Mouse (Mus musculus) midbrain, embryonic 12.5 days (tissue): ENCODE data around the gene Ulk4. TPM values are rescaled to one million over a fixed set of nuclear protein-coding genes. Genes with fewer than 3 reads are reported as not detected.

Source experiments
- ATAC-seq: fragments of 200-750 bp; cut with Nextera tagmentation; 2 replicates; pipeline ENCODE4 v1.8.0; 2017; ENCODE audit warnings: low read depth, moderate TSS enrichment, moderate library complexity; ENCODE audit not compliant: low FRiP score
- H3K27ac ChIP-seq: fragments of 300-500 bp; sonication (generic); replicated peaks from 2 replicates; pipeline ENCODE4 v1.5.1; 2016; ENCODE audit warnings: mild to moderate bottlenecking
- H3K27me3 ChIP-seq: fragments of 300-500 bp; sonication (generic); 2 replicates; pipeline ENCODE4 v1.6.1; 2016; ENCODE audit warnings: mild to moderate bottlenecking
- H3K36me3 ChIP-seq: fragments of 300-500 bp; sonication (generic); 2 replicates; pipeline ENCODE4 v1.6.1; 2016
- H3K4me1 ChIP-seq: fragments of 300-500 bp; sonication (generic); 2 replicates; pipeline ENCODE4 v1.6.1; 2016
- H3K4me2 ChIP-seq: fragments of 300-500 bp; sonication (generic); replicated peaks from 2 replicates; pipeline ENCODE4 v1.6.1; 2016; ENCODE audit warnings: mild to moderate bottlenecking, moderate library complexity
- H3K4me3 ChIP-seq: fragments of 300-500 bp; sonication (generic); 2 replicates; pipeline ENCODE4 v1.5.1; 2016; ENCODE audit warnings: mild to moderate bottlenecking
- H3K9ac ChIP-seq: fragments of 300-500 bp; sonication (generic); replicated peaks from 2 replicates; pipeline ENCODE4 v1.6.1; 2016; ENCODE audit warnings: mild to moderate bottlenecking, moderate library complexity
- H3K9me3 ChIP-seq: fragments of 300-500 bp; sonication (generic); 2 replicates; pipeline ENCODE4 v1.6.1; 2016; ENCODE audit warnings: mild to moderate bottlenecking
- WGBS: fragments of 180-500 bp; shearing (Covaris S2); methylation state at CpG from one replicate; pipeline ENCODE4 v1.1.7; 2016; 5-methylcytosine and 5-hydroxymethylcytosine counted together
- polyA plus RNA-seq: library from polyadenylated mRNA; unstranded; fragments of >200 nt; fragmentation: Nextera tagmentation; extraction: Ambion mirVana; gene quantifications from 2 replicates; pipeline ENCODE4 v1.2.1, GENCODE M21; 2016

Ulk4 gene
- polyA plus RNA-seq, 1 experiment from 2014 or later = 193 TPM

DNA sequence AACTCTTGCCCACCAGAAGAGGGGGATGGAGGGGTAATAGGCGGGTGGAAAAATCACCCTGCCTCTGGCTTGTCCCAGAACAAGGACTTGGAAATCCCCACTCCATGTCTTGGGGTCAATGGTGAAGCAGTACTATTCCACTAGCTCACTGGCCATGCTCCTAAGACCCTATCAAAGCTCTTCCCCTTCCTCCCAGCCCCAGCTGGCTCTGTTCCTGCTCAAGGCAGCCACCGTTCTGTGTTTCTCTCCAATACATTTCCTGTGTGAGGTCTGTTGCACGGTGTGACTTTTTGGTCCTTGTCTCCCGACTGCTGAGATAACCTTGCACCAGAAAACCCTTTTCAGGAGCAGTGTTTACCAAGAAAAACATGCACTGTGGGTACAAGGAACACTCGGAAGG is 155.0 kb downstream of the Ulk4 start:
- WGBS = 77% methylated on average over 5 of the region's 5 CpGs
- H3K9me3 ChIP-seq = no peaks in the 10 kb centered on the region

DNA sequence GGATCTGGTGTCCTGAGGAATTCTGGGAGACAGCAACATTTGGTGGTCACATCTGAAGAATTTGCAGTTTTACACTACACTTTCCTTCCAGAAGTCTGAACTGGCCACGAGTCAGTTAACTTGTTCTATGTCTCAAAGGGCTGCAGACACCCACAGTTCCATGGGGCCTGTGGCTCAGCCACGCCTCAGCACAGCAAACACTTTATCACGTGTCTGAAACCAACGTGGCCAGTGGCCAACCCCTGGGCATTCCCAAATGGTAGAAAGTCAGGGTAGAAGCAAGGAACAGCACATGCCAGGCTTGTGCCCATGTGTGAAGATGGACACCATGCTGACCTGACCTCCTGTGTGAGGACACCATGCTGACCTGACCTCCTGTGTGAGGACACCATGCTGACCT is 159.1 kb downstream of the Ulk4 start:
- Histone ChIP-seq H3K9me3 (no peaks in the 10 kb centered on the region), H3K4me2 (no peak overlapping the region), H3K4me3 (no peak overlapping the region), H3K9ac (no peak overlapping the region), H3K27ac (no peak overlapping the region), H3K27me3 (peaks cover 5% of the 10 kb centered on the region; the same call in 1 of the 2 replicates), H3K36me3 (no peaks in the 10 kb centered on the region), H3K4me1 (no peaks in the 10 kb centered on the region)
- ATAC-seq = no peak
- WGBS = 85% methylated on average over 4 of the region's 4 CpGs

More for the DNA sequence above, 155.0 kb downstream of the Ulk4 start:
- H3K4me2 ChIP-seq = no peak overlapping the region
- H3K27me3 ChIP-seq = no peaks in the 10 kb centered on the region
- no peak overlapping the region for H3K9ac ChIP-seq
- no peaks in the 10 kb centered on the region for H3K36me3 ChIP-seq
- no peak overlapping the region for H3K4me3 ChIP-seq
- no peak overlapping the region for H3K27ac ChIP-seq
- H3K4me1 ChIP-seq = no peaks in the 10 kb centered on the region; the same call in 1 of the 2 replicates
- ATAC-seq = no peak

DNA sequence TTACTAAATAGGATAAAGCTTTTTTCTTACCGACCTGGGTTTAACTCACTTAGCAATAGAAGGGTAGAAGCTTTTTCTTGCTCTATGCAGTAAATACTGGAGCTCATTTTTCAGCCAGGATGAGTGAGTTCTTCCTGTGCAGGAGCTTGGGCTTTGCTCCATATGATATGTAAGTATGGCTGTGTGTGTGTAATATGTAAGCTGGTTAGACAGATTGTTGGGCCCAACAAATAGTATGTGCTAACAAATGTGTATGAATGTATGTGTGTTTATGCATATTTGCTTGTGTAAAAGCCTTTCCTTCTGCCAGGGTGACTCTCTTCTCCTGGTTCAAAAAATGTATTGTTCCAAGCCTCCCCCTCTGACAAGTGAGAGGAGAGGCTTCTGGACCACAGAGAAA is 164.9 kb downstream of the Ulk4 start:
- Histone ChIP-seq H3K4me3 (no peak overlapping the region), H3K9me3 (no peaks in the 10 kb centered on the region), H3K4me2 (no peak overlapping the region), H3K27me3 (peaks cover 19% of the 10 kb centered on the region), H3K4me1 (peaks cover 10% of the 10 kb centered on the region), H3K27ac (no peak overlapping the region), H3K36me3 (no peaks in the 10 kb centered on the region), H3K9ac (no peak overlapping the region)
- no peak for ATAC-seq
- 41% methylated on average over 1 of the region's 1 CpGs for WGBS

DNA sequence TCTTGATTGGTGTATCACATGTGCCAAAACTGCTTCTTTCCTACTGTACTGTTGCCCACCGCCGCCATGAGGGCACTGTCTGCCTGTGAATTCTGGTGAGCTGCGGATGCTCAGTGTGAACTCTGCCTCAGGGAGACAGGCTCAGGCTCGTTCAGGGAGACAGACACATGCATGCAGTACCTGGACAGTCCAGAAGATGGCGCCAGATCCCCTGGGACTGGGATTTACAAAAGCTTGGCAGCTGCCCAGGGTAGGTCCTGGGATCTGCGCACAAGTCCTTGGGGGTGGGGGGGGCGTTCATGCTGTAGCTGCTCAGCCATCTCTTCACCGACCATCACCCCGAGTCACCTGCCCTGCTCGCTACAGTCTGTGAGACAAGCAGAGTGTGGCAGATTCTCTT is 168.9 kb downstream of the Ulk4 start:
- no peaks in the 10 kb centered on the region for H3K36me3 ChIP-seq
- H3K27me3 ChIP-seq = peaks cover 13% of the 10 kb centered on the region
- no peak overlapping the region for H3K4me3 ChIP-seq
- 14% methylated on average over 10 of the region's 10 CpGs for WGBS
- H3K27ac ChIP-seq = no peak overlapping the region
- no peak overlapping the region for H3K4me2 ChIP-seq
- no peak overlapping the region for H3K9ac ChIP-seq
- peak; percentile 73 for ATAC-seq
- H3K9me3 ChIP-seq = no peaks in the 10 kb centered on the region
- peaks cover 13% of the 10 kb centered on the region for H3K4me1 ChIP-seq

DNA sequence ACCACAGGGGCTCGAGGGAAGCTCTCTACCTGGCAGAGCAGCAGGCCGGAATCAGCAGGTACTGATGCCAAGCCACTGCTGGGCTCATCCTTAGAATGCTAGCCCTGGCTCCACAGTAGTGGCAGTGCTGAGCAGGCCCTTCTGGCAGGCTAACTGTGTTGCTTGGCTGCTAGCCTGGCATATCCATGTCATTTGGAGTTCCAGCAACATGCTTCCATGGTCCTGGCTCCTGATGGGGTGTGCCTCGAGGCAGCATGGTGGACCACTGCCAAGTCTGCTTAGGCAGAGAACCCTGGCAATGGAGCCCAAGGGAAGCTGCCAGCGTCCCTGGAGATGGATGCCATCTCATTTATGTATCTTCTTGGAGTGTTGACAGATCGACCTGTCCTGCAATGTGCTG is 169.4 kb downstream of the Ulk4 start:
- H3K27ac ChIP-seq = no peak overlapping the region
- H3K4me1 ChIP-seq = peaks cover 13% of the 10 kb centered on the region
- H3K9ac ChIP-seq = no peak overlapping the region
- no peak overlapping the region for H3K4me3 ChIP-seq
- no peaks in the 10 kb centered on the region for H3K9me3 ChIP-seq
- no peaks in the 10 kb centered on the region for H3K36me3 ChIP-seq
- no peak overlapping the region for H3K4me2 ChIP-seq
- H3K27me3 ChIP-seq = peaks cover 13% of the 10 kb centered on the region
- no peak for ATAC-seq
- WGBS = 73% methylated on average over 5 of the region's 5 CpGs

DNA sequence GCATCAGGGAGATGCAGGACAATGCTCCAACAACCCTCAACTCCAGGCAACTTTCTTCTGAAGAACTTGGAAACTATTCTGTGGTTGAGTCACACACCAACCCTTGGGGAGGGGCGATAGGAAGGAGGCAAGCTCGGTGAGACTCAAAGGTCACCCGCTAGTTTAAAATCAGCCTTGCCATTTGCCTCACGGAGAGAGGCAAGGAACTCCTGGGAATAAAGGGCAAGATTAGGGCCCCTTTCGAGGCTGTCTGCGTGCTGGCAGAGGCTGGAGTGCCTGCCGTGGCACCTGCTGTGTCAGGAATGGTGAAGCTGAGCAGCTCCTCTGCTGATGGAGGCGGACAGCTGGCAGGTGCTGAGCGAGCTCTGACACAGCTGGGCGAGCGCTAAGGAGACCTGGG is 169.9 kb downstream of the Ulk4 start:
- no peaks in the 10 kb centered on the region for H3K9me3 ChIP-seq
- no peak for ATAC-seq
- H3K27me3 ChIP-seq = peaks cover 13% of the 10 kb centered on the region
- no peak overlapping the region for H3K4me3 ChIP-seq
- H3K36me3 ChIP-seq = no peaks in the 10 kb centered on the region
- peaks cover 13% of the 10 kb centered on the region for H3K4me1 ChIP-seq
- H3K9ac ChIP-seq = no peak overlapping the region
- no peak overlapping the region for H3K27ac ChIP-seq
- no peak overlapping the region for H3K4me2 ChIP-seq
- WGBS = 20% methylated on average over 11 of the region's 11 CpGs

DNA sequence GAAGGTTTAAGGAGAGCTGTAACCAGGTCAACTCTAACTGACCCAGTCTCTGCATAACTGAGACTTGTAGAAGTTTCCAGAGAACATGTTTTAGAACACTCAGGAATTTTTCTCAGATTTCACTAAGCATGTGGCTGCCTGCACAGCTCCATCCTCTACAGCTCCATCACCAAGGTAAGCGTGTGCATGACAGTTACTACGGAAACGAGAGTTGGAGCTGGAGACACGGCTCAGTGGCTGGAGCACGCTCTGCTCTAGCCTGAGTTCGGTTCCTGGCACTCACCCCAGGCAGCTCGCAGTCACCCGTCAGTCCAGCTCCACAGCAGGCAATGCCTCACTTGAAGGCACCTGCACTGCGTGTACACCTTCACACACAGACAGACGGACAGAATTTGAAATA is 175.5 kb downstream of the Ulk4 start:
- no peak overlapping the region for H3K9ac ChIP-seq
- H3K4me3 ChIP-seq = no peak overlapping the region
- H3K4me2 ChIP-seq = no peak overlapping the region
- no peak overlapping the region for H3K27ac ChIP-seq
- no peaks in the 10 kb centered on the region for H3K36me3 ChIP-seq
- no peaks in the 10 kb centered on the region for H3K9me3 ChIP-seq
- WGBS = 90% methylated on average over 10 of the region's 10 CpGs
- H3K4me1 ChIP-seq = peaks cover 9% of the 10 kb centered on the region
- H3K27me3 ChIP-seq = no peaks in the 10 kb centered on the region
- ATAC-seq = no peak

DNA sequence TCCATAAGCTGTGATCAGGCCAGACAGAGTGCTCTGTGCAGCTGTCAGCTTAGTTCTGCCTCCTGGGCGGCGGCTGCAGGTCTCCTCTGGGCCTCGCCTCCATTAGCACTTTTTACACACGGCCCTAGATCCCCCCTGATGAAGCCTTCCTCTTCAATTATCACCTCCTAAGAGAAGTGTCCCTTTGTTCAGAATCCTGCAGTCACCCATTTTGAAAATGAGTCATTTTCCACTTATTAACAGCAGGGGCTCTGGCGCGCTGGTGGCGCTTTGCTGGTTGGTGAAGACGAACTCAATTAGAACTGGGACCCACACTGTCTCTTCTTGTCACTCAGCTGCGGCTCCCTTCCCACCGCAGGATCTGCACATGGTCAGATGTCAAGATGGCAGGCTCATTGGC is 177.5 kb downstream of the Ulk4 start:
- H3K36me3 ChIP-seq = no peaks in the 10 kb centered on the region
- no peaks in the 10 kb centered on the region for H3K27me3 ChIP-seq
- ATAC-seq = no peak
- no peak overlapping the region for H3K4me2 ChIP-seq
- no peaks in the 10 kb centered on the region for H3K9me3 ChIP-seq
- H3K27ac ChIP-seq = no peak overlapping the region
- peaks cover 9% of the 10 kb centered on the region for H3K4me1 ChIP-seq
- 81% methylated on average over 10 of the region's 10 CpGs for WGBS
- H3K9ac ChIP-seq = no peak overlapping the region
- no peak overlapping the region for H3K4me3 ChIP-seq

DNA sequence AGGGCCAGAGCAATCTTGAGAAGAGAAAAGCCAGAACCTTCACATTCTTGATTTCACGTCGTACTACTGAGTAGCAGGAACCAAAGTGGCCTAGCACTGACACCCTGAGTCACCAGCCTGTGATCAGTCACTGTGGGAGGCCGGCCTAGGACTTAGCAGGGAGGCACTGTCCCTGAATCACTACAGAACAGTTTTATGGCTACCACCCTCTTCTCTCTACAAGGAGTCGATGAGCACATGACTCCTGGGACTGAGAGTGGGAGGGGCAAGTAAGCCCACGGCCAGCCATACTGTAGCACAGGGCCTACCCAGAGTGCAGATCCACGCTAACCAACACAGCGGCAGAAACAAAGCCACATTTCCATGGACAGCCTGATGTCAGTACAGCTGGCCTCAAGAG is 183.2 kb downstream of the Ulk4 start:
- ATAC-seq = no peak
- Histone ChIP-seq H3K4me3 (no peak overlapping the region), H3K36me3 (no peaks in the 10 kb centered on the region), H3K9me3 (no peaks in the 10 kb centered on the region), H3K27me3 (no peaks in the 10 kb centered on the region), H3K4me1 (peaks cover 9% of the 10 kb centered on the region), H3K4me2 (no peak overlapping the region), H3K27ac (no peak overlapping the region), H3K9ac (no peak overlapping the region)
- WGBS = 89% methylated on average over 7 of the region's 7 CpGs

DNA sequence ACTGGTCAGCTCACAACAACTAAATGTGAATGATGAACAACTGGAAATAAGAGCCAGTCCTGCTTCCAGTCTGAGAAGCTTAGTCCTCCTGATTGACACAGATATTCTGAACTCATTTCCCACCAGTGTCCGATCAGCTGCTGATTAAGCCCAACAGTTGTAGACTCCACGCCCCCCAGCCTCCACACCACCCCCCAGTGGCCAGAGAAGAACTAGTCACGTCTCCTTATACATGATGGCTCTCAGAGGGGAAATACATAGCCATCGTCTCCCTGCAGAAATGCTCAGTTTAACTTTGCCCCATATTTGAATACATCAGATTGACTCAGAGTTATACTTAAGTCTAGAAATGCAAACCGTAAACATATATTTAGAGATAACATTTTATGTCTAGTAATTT is 184.4 kb downstream of the Ulk4 start:
- Histone ChIP-seq H3K36me3 (no peaks in the 10 kb centered on the region), H3K4me3 (no peak overlapping the region), H3K4me2 (no peak overlapping the region), H3K4me1 (no peaks in the 10 kb centered on the region), H3K9ac (no peak overlapping the region), H3K9me3 (no peaks in the 10 kb centered on the region), H3K27ac (no peak overlapping the region), H3K27me3 (no peaks in the 10 kb centered on the region)
- 88% methylated on average over 5 of the region's 5 CpGs for WGBS
- no peak for ATAC-seq

DNA sequence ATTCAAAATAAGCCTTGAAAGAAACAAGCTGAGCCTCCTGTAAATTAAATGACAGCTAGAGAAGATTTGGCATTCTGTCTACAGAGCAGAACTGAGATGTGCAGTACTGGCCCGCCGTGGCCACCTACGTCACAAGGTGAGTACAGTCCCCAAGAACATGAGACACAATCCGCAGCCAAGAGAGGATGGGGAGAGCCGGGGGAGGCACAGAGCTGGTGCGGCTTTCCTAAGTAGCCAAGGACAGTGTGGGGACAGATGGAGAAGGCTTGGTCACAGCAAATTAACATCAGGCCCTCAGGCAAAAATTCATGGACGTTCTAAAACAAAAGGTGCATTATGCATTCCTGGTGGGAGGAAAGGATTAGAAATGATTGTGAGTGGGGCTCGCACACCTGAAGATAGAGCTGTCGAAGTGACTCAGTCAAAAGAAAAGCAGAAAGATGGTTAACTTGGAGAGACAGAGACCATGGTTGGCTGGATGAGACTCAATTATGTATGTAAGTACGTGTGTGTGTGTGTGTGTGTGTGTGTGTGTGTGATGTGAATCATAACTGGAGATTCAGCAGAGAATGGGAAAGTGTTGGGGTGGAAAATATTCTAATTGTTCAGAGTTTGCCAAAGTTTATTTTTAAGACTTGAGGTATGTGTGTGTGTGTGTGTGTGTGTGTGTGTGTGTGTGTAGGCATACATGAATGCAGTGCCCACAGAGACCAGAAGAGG is 185.8 kb downstream of the Ulk4 start:
- no peak overlapping the region for H3K9ac ChIP-seq
- H3K36me3 ChIP-seq = no peaks in the 10 kb centered on the region
- H3K27ac ChIP-seq = no peak overlapping the region
- no peaks in the 10 kb centered on the region for H3K27me3 ChIP-seq
- H3K9me3 ChIP-seq = no peaks in the 10 kb centered on the region
- H3K4me2 ChIP-seq = no peak overlapping the region
- H3K4me1 ChIP-seq = no peaks in the 10 kb centered on the region
- no peak for ATAC-seq
- 88% methylated on average over 10 of the region's 10 CpGs for WGBS
- no peak overlapping the region for H3K4me3 ChIP-seq

DNA sequence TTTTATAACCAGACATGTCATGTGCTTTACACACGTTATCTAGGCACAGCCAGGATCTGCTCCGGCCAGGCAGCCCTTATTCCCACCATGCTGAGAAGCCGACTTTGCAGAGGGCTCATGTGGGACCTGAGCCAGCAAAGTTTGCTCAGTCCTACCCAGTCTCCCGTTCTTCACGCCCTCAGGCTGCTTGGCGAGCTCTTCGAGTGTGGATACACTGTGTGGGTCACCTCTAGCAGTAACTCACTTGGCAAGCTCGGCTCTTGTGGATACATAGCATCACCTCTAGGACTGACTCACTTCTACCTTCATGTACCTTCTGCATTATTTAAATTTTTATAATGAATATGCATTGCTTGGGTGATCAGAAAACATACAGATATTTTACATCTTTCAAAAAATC is 189.3 kb downstream of the Ulk4 start:
- Histone ChIP-seq H3K4me2 (no peak overlapping the region), H3K27ac (no peak overlapping the region), H3K36me3 (no peaks in the 10 kb centered on the region), H3K27me3 (no peaks in the 10 kb centered on the region), H3K9ac (no peak overlapping the region), H3K4me1 (peaks cover 10% of the 10 kb centered on the region), H3K9me3 (no peaks in the 10 kb centered on the region), H3K4me3 (no peak overlapping the region)
- 87% methylated on average over 8 of the region's 8 CpGs for WGBS
- ATAC-seq = no peak

DNA sequence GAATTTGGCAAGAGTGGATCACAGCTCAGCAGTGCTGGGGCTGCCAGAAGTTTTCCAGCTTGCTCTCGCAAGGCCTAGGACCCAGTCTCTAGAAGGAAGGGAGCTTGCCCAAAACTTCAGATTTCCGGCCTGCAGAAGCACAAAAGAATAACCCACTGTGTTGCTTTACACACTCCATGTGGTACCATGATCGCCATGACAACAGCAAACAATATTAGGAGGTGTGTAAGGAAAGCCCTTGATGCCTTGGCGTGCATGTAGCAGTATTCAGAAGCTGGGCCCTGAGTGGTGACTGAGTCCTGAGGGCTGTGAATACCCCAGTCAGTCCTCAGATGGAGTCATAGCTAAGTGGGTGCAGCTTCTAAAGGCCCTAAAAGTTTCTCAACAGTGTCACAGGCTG is 192.8 kb downstream of the Ulk4 start:
- H3K27ac ChIP-seq = no peak overlapping the region
- no peak for ATAC-seq

More for the DNA sequence above, 192.8 kb downstream of the Ulk4 start:
- Histone ChIP-seq H3K9ac (no peak overlapping the region), H3K4me3 (no peak overlapping the region), H3K36me3 (no peaks in the 10 kb centered on the region), H3K9me3 (no peaks in the 10 kb centered on the region), H3K27me3 (no peaks in the 10 kb centered on the region), H3K4me1 (peaks cover 17% of the 10 kb centered on the region), H3K4me2 (no peak overlapping the region)
- WGBS = 60% methylated on average over 4 of the region's 4 CpGs
